Mouse (Mus musculus): Measurements from ENCODE around the gene Slc7a1. TPM values are rescaled to one million over a fixed set of nuclear protein-coding genes. Genes with fewer than 3 reads are reported as not detected.

Gene Slc7a1
- total and polyA plus RNA-seq, 3 experiments, result 20.5 to 78.3 (median 69.5) TPM

DNA sequence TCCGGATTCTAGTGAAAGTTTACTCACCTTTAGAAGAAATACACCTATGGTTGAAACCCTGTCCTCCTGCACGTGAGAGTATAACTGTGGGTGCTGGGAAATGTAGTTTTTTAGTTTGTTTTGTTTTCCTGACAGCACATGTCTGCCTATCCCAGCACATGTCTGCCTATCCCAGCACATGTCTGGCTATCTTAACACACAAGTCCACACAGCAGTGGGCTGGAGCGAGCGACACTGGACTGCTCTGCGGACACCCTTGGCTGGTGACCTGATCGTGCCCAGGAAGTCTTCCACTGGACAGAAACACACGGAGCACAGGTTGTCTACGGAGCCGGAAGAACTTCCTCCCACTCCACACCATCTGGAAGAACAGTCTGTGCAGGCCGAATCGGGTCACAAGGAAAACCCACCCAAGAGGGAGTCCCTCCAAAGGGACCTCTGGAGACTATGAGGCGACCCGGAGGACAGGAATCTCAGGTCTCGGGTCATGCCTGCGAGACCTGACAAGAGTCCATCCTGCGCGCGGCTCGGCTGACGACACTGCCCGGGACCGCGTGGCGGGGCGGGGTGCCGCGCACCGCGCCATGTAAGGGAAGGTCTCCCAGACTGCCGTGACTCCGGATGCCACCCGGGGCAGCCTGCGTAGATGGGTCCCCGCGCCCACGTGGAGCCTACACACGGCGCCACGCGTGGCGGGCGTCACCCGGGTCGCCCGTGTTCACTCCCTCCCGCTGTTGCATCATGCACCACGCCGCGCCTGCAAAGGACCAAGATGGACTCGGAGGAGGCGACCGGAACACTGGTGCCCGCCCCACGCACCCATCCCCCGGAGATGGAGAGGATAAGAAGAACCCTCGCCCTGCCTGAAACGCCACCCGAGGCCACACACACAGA, 691 bp downstream of the Slc7a1 start (continued):
- TF ChIP-seq ZMIZ1 (IDR thresholded peaks at IDR 0.05; ENCODE audit: low read depth, low read length) (no peak), UBTF (IDR thresholded peaks at IDR 0.05; ENCODE audit: low read depth, low read length) (no peak), USF2 (conservative IDR thresholded peaks at IDR 0.05; ENCODE audit: low read depth, low read length) (no peak), KAT2A (IDR thresholded peaks at IDR 0.05; ENCODE audit: insufficient replicate concordance, low read length) (no peak), TBP (conservative IDR thresholded peaks at IDR 0.05; ENCODE audit: low read depth, low read length) (0 out of 2 replicates have a peak, but pooled peaks have one; percentile 2), ETS1 (conservative IDR thresholded peaks at IDR 0.05; ENCODE audit: low read depth, low read length) (no peak), POLR2A (IDR thresholded peaks at IDR 0.05; ENCODE audit: low read depth, low read length) (no peak), JUN (IDR thresholded peaks at IDR 0.05; ENCODE audit: insufficient read depth, low read depth, low read length) (no peak), BHLHE40 (IDR thresholded peaks at IDR 0.05; ENCODE audit: low read depth, low read length) (peak; percentile 81)

DNA sequence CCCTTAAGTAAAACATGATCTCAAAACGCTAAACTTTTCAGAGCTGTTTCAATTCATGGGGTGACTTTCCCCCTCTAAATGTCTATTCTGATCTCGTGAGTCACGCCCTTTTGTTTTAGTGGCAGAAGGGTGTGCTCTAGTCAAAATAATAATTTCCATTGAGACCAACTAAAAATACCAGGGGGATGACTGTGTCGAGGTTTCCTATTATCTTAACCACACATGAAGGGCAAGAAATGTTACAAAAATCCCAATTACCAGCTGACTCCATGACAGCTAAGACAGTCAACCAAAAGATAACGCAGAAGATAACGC, 1.3 kb downstream of the Slc7a1 start:
- H3K4me3 ChIP-seq (replicated peaks in 1 of 3; ENCODE audit: low read depth in 2 of 3, low read length in 2 of 3, poor library complexity in 1 of 3), result peak overlapping the region; percentile 69 to 99 (median 98)
- no peaks in the 10 kb centered on the region for H3K9me3 ChIP-seq (replicated peaks; ENCODE audit: low read length)
- dilution Hi-C loops (cut with MboI; ENCODE audit: extremely low pct_ligation_motif_present, extremely low pct_unique_long_range_greater_than_20kb, low sequenced_read_pairs) (no loop called here), in situ Hi-C loops (cut with MboI; ENCODE audit: low pct_ligation_motif_present, low pct_unique_long_range_greater_than_20kb, low sequenced_read_pairs) (no loop called here)
- peaks cover 57% of the 10 kb centered on the region for H3K79me2 ChIP-seq (replicated peaks; ENCODE audit: control insufficient read depth, extremely low read depth, insufficient read depth, poor library complexity, severe bottlenecking)
- peaks cover 14 to 37% of the 10 kb centered on the region in 2 experiments for H3K4me1 ChIP-seq (ENCODE audit: control insufficient read depth in 1 of 2, insufficient read depth in 2 of 2)
- H3K4me2 ChIP-seq (ENCODE audit: insufficient read depth, low read depth, poor library complexity, severe bottlenecking), result peak overlapping the region; percentile 94
- peak overlapping the region; percentile 98 for H3K9ac ChIP-seq (ENCODE audit: insufficient read depth, low read depth)
- H3K27me3 ChIP-seq (replicated peaks), result no peaks in the 10 kb centered on the region
- TF ChIP-seq USF1 (IDR thresholded peaks at IDR 0.05; ENCODE audit: low read depth, low read length) (no peak), MYC (IDR thresholded peaks at IDR 0.05; ENCODE audit: low read depth, low read length) (no peak), JUN (IDR thresholded peaks at IDR 0.05; ENCODE audit: insufficient read depth, low read depth, low read length) (no peak), MEF2A (IDR thresholded peaks at IDR 0.05; ENCODE audit: borderline replicate concordance, low read depth, low read length) (peak; percentile 48; the same call in 1 of the 2 replicates), IRF4 (IDR thresholded peaks at IDR 0.05; ENCODE audit: low read depth, low read length) (no peak), CTCF (conservative IDR thresholded peaks at IDR 0.05 in 1 of 2, IDR thresholded peaks at IDR 0.05 in 1 of 2; ENCODE audit: low read depth in 2 of 2, low read length in 2 of 2) (no peak), ETS1 (conservative IDR thresholded peaks at IDR 0.05; ENCODE audit: low read depth, low read length) (peak; percentile 82), TBP (conservative IDR thresholded peaks at IDR 0.05; ENCODE audit: low read depth, low read length) (0 out of 2 replicates have a peak, but pooled peaks have one; percentile 9), NRF1 (IDR thresholded peaks at IDR 0.05; ENCODE audit: low read depth, low read length) (no peak), SIN3A (IDR thresholded peaks at IDR 0.05; ENCODE audit: low read length) (peak; percentile 90)
- peaks cover 29 to 43% of the 10 kb centered on the region in 2 experiments for H3K36me3 ChIP-seq (replicated peaks in 1 of 2; ENCODE audit: control insufficient read depth in 1 of 2, insufficient read depth in 1 of 2, low read length in 1 of 2)
- H3K27ac ChIP-seq (ENCODE audit: insufficient read depth, low read depth), result peak overlapping the region; percentile 96; the same call in 1 of the 2 replicates
- DNase-seq (ENCODE audit: extremely low read depth), result peak; percentile 43
